Mouse (Mus musculus) cortical plate, adult 2 months (tissue): Measurements from ENCODE around the gene Taf1b.

Experiments used
- CTCF ChIP-seq: fragments of 200-500 bp; IDR thresholded peaks from 2 replicates; pipeline ENCODE4 v1.5.1; 2011; ENCODE audit warnings: mild to moderate bottlenecking, control low read depth, low read length; ENCODE audit not compliant: insufficient read depth; ENCODE audit errors: extremely low read depth
- POLR2A ChIP-seq: fragments of 200-500 bp; IDR thresholded peaks from 2 replicates; pipeline ENCODE4 v1.6.1; 2011; ENCODE audit warnings: mild to moderate bottlenecking, low read length, control low read depth; ENCODE audit not compliant: insufficient read depth; ENCODE audit errors: extremely low read depth

- TF ChIP-seq CTCF (no peak), POLR2A (no peak)
Measured at GRCm38 (mm10) chr12:24555976-24556375, 57.8 kb downstream of the Taf1b start.
